Mouse (Mus musculus): ENCODE measurements at regions not wholly inside any gene's neighbourhood (a gene's known extent, or its start where the extent isn't known, plus 50 kb on each side); places are given as distances from the start of the nearest gene placed in this dataset.
"Not testable (repeated sequence)": the region's sequence is repeated elsewhere in the genome, so short reads cannot be mapped to it uniquely, and the experiment has no call there.

GRCm38 (mm10) chr12:14274796-14275195 lies 122.9 kb upstream of the Fam84a start:
- no peak overlapping the region for H3K27ac ChIP-seq (ENCODE audit: low read depth, low read length)
- no peaks in the 10 kb centered on the region for H3K4me1 ChIP-seq (ENCODE audit: control insufficient read depth, insufficient read depth, low read length)
- H3K27me3 ChIP-seq (ENCODE audit: control insufficient read depth, insufficient read depth, low read length) = no peaks in the 10 kb centered on the region
- H3K36me3 ChIP-seq (ENCODE audit: control insufficient read depth, insufficient read depth, low read length) = no peaks in the 10 kb centered on the region
- H3K4me3 ChIP-seq (ENCODE audit: low read depth, low read length) = no peak overlapping the region
- no peak overlapping the region for H3K4me2 ChIP-seq
- 92% methylated on average over 5 of the region's 5 CpGs for WGBS (ENCODE audit: insufficient replicate concordance)
- H3K9ac ChIP-seq (ENCODE audit: low read depth, low read length) = no peak overlapping the region
- no peaks in the 10 kb centered on the region for H3K9me3 ChIP-seq (replicated peaks; ENCODE audit: control insufficient read depth, low read length)
- no peak for ATAC-seq (replicated peaks; ENCODE audit: insufficient number of reproducible peaks, low FRiP score, low TSS enrichment)

GRCm38 (mm10) chr12:14271216-14271615 lies 119.4 kb upstream of the Fam84a start:
- no peak overlapping the region for H3K9ac ChIP-seq (ENCODE audit: low read depth, low read length)
- no peaks in the 10 kb centered on the region for H3K27me3 ChIP-seq (ENCODE audit: control insufficient read depth, insufficient read depth, low read length)
- H3K4me2 ChIP-seq = no peak overlapping the region
- H3K27ac ChIP-seq (ENCODE audit: low read depth, low read length) = no peak overlapping the region
- ATAC-seq (replicated peaks; ENCODE audit: insufficient number of reproducible peaks, low FRiP score, low TSS enrichment) = no peak
- no peaks in the 10 kb centered on the region for H3K36me3 ChIP-seq (ENCODE audit: control insufficient read depth, insufficient read depth, low read length)
- no peaks in the 10 kb centered on the region for H3K9me3 ChIP-seq (replicated peaks; ENCODE audit: control insufficient read depth, low read length)
- H3K4me3 ChIP-seq (ENCODE audit: low read depth, low read length) = no peak overlapping the region
- H3K4me1 ChIP-seq (ENCODE audit: control insufficient read depth, insufficient read depth, low read length) = no peaks in the 10 kb centered on the region

- Histone ChIP-seq H3K4me2 (no peak overlapping the region), H3K9ac (ENCODE audit: low read depth, low read length) (no peak overlapping the region), H3K4me1 (ENCODE audit: control insufficient read depth, insufficient read depth, low read length) (no peaks in the 10 kb centered on the region), H3K27me3 (ENCODE audit: control insufficient read depth, insufficient read depth, low read length) (no peaks in the 10 kb centered on the region), H3K36me3 (ENCODE audit: control insufficient read depth, insufficient read depth, low read length) (no peaks in the 10 kb centered on the region), H3K9me3 (replicated peaks; ENCODE audit: control insufficient read depth, low read length) (no peaks in the 10 kb centered on the region), H3K27ac (ENCODE audit: low read depth, low read length) (no peak overlapping the region), H3K4me3 (ENCODE audit: low read depth, low read length) (no peak overlapping the region)
- WGBS (ENCODE audit: insufficient replicate concordance) = 85% methylated on average over 2 of the region's 2 CpGs
- ATAC-seq (replicated peaks; ENCODE audit: insufficient number of reproducible peaks, low FRiP score, low TSS enrichment) = no peak
These were observed 109.2 kb upstream of the Fam84a start for GRCm38 (mm10) chr12:14261102-14261501.

GRCm38 (mm10) chr12:14260288-14260687 lies 108.4 kb upstream of the Fam84a start:
- Histone ChIP-seq H3K36me3 (ENCODE audit: control insufficient read depth, insufficient read depth, low read length) (no peaks in the 10 kb centered on the region), H3K27ac (ENCODE audit: low read depth, low read length) (no peak overlapping the region), H3K9me3 (replicated peaks; ENCODE audit: control insufficient read depth, low read length) (no peaks in the 10 kb centered on the region), H3K4me2 (no peak overlapping the region), H3K27me3 (ENCODE audit: control insufficient read depth, insufficient read depth, low read length) (no peaks in the 10 kb centered on the region), H3K4me3 (ENCODE audit: low read depth, low read length) (no peak overlapping the region), H3K4me1 (ENCODE audit: control insufficient read depth, insufficient read depth, low read length) (no peaks in the 10 kb centered on the region), H3K9ac (ENCODE audit: low read depth, low read length) (no peak overlapping the region)
- no peak for ATAC-seq (replicated peaks; ENCODE audit: insufficient number of reproducible peaks, low FRiP score, low TSS enrichment)
- WGBS (ENCODE audit: insufficient replicate concordance) = 84% methylated on average over 4 of the region's 4 CpGs

- Histone ChIP-seq H3K9ac (ENCODE audit: low read depth, low read length) (no peak overlapping the region), H3K4me1 (ENCODE audit: control insufficient read depth, insufficient read depth, low read length) (no peaks in the 10 kb centered on the region), H3K36me3 (ENCODE audit: control insufficient read depth, insufficient read depth, low read length) (no peaks in the 10 kb centered on the region), H3K4me2 (no peak overlapping the region), H3K27me3 (ENCODE audit: control insufficient read depth, insufficient read depth, low read length) (no peaks in the 10 kb centered on the region), H3K4me3 (ENCODE audit: low read depth, low read length) (no peak overlapping the region), H3K9me3 (replicated peaks; ENCODE audit: control insufficient read depth, low read length) (no peaks in the 10 kb centered on the region), H3K27ac (ENCODE audit: low read depth, low read length) (no peak overlapping the region)
- ATAC-seq (replicated peaks; ENCODE audit: insufficient number of reproducible peaks, low FRiP score, low TSS enrichment) = no peak
- WGBS (ENCODE audit: insufficient replicate concordance) = 79% methylated on average over 5 of the region's 5 CpGs
These were observed 101.5 kb upstream of the Fam84a start for GRCm38 (mm10) chr12:14253336-14253735.

GRCm38 (mm10) chr12:14250124-14250523 lies 98.3 kb upstream of the Fam84a start:
- Histone ChIP-seq H3K9ac (ENCODE audit: low read depth, low read length) (no peak overlapping the region), H3K36me3 (ENCODE audit: control insufficient read depth, insufficient read depth, low read length) (no peaks in the 10 kb centered on the region), H3K27me3 (ENCODE audit: control insufficient read depth, insufficient read depth, low read length) (no peaks in the 10 kb centered on the region), H3K4me1 (ENCODE audit: control insufficient read depth, insufficient read depth, low read length) (no peaks in the 10 kb centered on the region), H3K27ac (ENCODE audit: low read depth, low read length) (no peak overlapping the region), H3K9me3 (replicated peaks; ENCODE audit: control insufficient read depth, low read length) (no peaks in the 10 kb centered on the region), H3K4me2 (no peak overlapping the region), H3K4me3 (ENCODE audit: low read depth, low read length) (no peak overlapping the region)
- 75% methylated on average over 4 of the region's 4 CpGs for WGBS (ENCODE audit: insufficient replicate concordance)
- no peak for ATAC-seq (replicated peaks; ENCODE audit: insufficient number of reproducible peaks, low FRiP score, low TSS enrichment)

GRCm38 (mm10) chr12:14242720-14243119 lies 90.9 kb upstream of the Fam84a start:
- not testable (repeated sequence) for H3K4me1 ChIP-seq (ENCODE audit: control insufficient read depth, insufficient read depth, low read length); ATAC-seq (replicated peaks; ENCODE audit: insufficient number of reproducible peaks, low FRiP score, low TSS enrichment)
- WGBS (ENCODE audit: insufficient replicate concordance) = 92% methylated on average over 5 of the region's 6 CpGs

GRCm38 (mm10) chr12:14237699-14238098 lies 85.8 kb upstream of the Fam84a start:
- ATAC-seq (replicated peaks; ENCODE audit: insufficient number of reproducible peaks, low FRiP score, low TSS enrichment) = no peak
- Histone ChIP-seq H3K4me1 (ENCODE audit: control insufficient read depth, insufficient read depth, low read length) (no peaks in the 10 kb centered on the region), H3K27ac (ENCODE audit: low read depth, low read length) (no peak overlapping the region), H3K27me3 (ENCODE audit: control insufficient read depth, insufficient read depth, low read length) (no peaks in the 10 kb centered on the region), H3K4me3 (ENCODE audit: low read depth, low read length) (no peak overlapping the region), H3K9me3 (replicated peaks; ENCODE audit: control insufficient read depth, low read length) (no peaks in the 10 kb centered on the region), H3K4me2 (no peak overlapping the region), H3K9ac (ENCODE audit: low read depth, low read length) (no peak overlapping the region), H3K36me3 (ENCODE audit: control insufficient read depth, insufficient read depth, low read length) (no peaks in the 10 kb centered on the region)

More at GRCm38 (mm10) chr12:14242720-14243119, 90.9 kb upstream of the Fam84a start:
- not testable (repeated sequence) for H3K9me3 ChIP-seq (replicated peaks; ENCODE audit: control insufficient read depth, low read length); H3K27ac ChIP-seq (ENCODE audit: low read depth, low read length); H3K36me3 ChIP-seq (ENCODE audit: control insufficient read depth, insufficient read depth, low read length); H3K4me2 ChIP-seq; H3K27me3 ChIP-seq (ENCODE audit: control insufficient read depth, insufficient read depth, low read length); H3K9ac ChIP-seq (ENCODE audit: low read depth, low read length); H3K4me3 ChIP-seq (ENCODE audit: low read depth, low read length)

- no peaks in the 10 kb centered on the region for H3K36me3 ChIP-seq (ENCODE audit: control insufficient read depth, insufficient read depth, low read length)
- WGBS (ENCODE audit: insufficient replicate concordance) = 68% methylated on average over 3 of the region's 3 CpGs
These were observed 83.5 kb upstream of the Fam84a start for GRCm38 (mm10) chr12:14235351-14235750.

More at GRCm38 (mm10) chr12:14235351-14235750, 83.5 kb upstream of the Fam84a start:
- Histone ChIP-seq H3K4me1 (ENCODE audit: control insufficient read depth, insufficient read depth, low read length) (no peaks in the 10 kb centered on the region), H3K4me3 (ENCODE audit: low read depth, low read length) (no peak overlapping the region), H3K27me3 (ENCODE audit: control insufficient read depth, insufficient read depth, low read length) (no peaks in the 10 kb centered on the region), H3K9ac (ENCODE audit: low read depth, low read length) (no peak overlapping the region), H3K4me2 (no peak overlapping the region), H3K9me3 (replicated peaks; ENCODE audit: control insufficient read depth, low read length) (no peaks in the 10 kb centered on the region), H3K27ac (ENCODE audit: low read depth, low read length) (no peak overlapping the region)
- ATAC-seq (replicated peaks; ENCODE audit: insufficient number of reproducible peaks, low FRiP score, low TSS enrichment) = no peak

Measured in heart, embryonic 11.5 days (tissue).